Mouse (Mus musculus) fat pad, adult 2 months (tissue): ENCODE data around the gene Eno3.

ENCODE experiments used
- DNase-seq: peaks from one replicate; pipeline ENCODE4 v3.0.0-alpha.2; 2011; ENCODE audit warnings: low read depth, low spot score; ENCODE audit errors: extremely low read depth

The Eno3 gene

DNA sequence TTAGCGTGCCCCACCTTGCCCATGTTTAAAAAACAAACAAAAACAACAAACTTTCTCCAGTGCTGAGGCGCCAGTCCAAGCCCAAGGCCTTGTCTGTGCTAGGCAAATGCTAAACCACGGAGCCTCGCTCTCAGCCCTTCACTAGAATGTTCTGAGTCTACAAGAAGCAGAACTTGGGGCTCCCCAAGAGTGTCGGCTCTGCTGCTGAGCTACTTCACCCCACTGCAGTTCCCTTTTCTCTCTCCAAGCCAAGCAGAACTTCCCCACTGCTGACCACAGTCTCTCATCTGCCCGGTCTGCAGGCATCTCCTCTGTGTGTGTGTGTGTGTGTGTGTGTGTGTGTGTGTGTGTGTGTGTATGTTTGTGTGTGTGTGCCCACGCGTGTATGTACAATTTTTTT is 22.9 kb downstream of the Eno3 start:
- no peak for DNase-seq

DNA sequence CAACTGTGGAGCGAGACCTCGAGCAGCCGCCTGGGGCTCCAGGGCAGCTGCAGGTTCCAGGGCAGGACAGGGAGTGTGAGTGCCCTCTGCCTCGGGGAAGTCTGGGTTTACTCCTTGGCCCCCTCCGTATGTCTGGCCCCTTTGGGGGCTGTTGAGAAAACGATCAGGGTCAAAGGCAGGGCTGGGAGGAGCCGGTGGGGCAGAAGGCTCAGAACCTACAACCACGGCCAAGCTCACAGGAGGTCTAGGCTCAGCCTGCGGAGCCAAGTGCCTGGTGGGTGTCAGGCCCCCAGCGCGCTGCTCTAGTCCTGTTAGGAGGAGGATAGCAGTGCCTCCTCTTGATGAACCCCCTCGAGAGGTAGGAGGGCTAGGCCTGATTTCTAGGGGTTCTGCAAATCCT is 24.2 kb downstream of the Eno3 start:
- no peak for DNase-seq

DNA sequence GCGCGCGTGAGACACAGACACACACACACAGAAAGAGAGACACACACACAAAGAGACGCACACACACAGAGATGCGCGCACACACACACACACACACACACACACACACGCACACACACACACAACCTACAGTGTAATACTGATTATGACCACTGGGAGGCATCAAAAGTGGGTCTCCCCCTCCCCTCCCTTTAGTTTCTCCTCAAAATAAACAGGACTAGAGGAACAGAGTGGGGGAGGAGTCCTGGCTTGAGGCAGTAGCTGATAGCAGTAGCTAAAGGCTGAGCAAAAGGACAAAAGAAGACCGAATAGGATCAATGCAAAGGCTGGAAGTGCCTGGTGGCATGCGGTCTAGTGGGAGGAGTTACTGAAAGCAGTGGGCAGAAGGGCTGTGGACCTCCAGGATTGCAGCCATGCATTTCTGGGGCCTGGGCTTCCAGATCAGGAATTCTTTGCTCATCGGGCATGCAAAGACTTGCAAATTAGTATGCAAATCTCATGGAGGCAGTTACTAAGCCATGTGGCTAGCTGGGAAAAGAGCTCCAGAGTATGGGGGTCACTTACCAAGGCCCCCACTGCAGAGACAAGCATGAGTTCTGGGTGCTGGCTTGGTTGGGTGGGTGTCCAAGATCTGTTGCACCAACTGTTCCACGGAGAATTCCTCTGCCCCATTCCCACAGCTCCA is 25.0 kb downstream of the Eno3 start:
- DNase-seq: no peak

DNA sequence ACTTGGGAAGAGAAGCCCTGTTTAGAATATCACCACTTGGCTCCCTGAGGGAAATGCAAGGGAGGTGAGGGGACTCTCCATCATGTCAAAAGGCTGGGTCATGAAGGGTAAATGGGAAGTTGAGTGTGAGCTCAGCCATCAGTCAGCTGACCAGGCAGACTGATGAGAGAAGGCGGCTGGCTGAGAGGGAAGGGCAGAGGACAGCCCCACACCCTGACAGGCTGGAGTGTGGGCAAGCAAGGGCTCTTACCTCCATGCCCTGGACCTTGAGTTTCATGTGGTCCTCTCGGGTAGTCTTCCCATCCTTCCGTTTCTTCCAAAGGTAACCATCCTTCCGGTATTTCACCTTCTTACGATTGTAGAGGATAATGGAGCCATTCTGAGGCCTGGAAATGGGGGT is 26.6 kb downstream of the Eno3 start:
- DNase-seq: no peak

DNA sequence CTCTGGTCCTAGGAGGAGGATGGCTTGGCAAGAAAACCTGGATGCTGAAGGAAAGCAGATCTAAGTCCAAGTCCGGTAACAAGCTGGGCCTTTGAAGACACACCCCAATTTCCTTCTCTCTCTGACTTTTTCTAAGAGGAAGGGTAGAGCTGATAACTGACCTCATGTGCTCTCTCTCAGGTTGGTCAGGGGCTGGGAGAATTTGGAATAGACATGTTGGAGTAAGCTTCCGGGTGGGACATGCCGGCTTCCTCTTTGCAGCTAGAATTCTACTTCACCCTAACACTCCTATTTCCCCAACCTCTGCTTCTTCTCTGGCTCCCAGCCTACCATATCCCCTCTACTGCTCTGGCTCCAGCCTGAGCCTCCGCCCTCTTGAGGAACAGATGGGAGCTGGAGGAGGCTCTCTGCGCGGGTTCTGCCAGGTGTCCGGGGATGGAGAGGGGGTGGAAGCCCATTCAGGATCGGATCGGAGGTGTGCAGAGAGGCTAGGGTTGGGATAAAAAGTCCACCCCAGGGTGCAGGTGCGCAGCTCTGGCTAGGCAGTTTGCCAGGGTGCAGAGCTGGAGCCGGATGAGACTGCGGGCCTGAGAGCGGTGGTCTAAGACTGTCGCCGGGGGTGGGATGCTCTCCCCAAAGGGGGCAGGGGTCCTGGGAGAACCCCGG is 30.0 kb downstream of the Eno3 start:
- DNase-seq: no peak

DNA sequence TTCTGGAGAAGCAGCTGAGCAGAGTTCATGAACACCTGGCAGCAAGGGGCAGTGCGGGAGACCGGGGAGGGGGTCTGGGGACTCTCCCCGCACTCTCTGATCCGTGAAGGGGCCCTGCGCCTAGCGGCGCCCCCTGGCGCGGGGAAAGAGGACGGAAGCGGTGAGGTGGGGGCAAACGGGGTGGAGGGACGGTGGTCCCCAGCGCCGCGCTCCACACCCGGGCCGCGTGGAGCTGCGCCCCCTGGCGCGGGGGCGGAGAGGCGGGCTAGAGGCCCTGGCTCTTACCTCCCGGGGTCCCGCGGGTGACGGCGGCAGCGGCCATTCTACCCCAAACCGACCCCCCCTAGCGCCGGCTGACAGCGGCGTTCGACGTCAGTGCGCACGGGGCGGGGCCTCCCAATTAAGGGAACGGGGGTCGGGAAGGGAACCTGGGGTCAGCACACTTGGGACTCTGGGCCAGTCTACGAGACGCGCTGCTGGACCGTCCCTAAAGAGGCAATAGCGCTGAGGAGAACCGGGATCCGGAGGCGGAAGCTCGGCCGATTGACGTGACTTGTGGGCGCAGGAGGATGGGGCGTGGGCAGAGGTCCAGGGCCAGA is 30.7 kb downstream of the Eno3 start, which contains the start of gene Camta2:
Camta2 (minus strand) TSS at position 505 of the 599 bp plus-strand sequence.
- no peak for DNase-seq

DNA sequence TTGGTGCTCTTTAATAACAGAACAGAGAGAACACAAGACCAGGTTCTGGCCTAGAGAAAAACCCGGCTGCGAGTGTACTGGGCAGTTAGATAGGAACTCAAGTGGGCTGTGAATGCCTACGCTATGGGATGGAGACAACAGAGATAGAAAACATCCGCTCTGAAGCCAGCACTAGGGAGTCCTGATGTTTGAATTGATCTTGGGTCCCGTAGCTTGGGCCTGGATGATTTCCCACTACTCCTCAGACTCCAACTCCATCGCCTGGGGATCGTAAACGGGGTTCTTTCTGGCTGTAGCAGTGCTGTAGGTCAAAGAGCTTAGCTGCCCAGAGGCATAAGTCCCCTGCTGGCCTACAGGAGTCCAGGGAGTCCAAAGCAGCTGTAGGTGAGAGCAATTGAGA is 31.4 kb downstream of the Eno3 start:
- DNase-seq: no peak

DNA sequence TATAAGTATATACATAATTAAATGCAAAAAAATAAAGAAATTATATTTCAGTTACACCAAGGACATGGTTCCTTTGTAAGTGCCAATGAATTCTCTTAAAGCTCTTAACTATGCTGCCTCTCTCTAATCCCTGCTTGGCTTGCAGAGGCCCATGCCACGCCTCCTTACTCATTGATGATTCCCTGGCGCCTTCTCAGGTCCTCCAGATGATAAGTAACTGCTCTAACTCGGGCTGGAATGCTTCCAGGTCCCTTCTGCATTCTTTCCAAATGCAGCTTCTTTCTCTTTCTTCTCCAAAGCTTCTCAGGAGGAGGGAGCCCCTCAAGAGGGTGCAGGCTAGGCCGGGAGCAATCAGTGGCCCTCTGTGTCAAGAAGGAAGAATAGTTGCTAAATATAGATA is 32.6 kb downstream of the Eno3 start:
- no peak for DNase-seq

DNA sequence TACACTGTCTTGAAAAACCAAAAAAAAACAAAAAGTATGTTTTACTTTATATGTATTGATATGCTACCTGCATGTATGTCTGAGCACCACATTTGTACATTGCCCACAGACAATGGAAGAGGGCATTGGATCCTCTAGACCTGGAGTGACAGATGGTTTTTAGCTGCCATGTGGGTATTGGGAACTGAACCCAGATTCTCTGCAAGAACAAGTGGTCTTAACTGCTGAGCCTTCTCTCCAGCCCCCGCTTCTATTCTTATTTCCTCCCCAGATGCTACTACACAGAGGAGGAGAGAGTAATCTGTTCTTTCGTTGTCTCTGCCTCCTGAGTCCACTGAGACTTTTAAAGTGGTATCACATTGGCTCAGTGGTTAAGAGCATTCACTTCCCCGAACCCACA is 36.5 kb downstream of the Eno3 start:
- DNase-seq: no peak

DNA sequence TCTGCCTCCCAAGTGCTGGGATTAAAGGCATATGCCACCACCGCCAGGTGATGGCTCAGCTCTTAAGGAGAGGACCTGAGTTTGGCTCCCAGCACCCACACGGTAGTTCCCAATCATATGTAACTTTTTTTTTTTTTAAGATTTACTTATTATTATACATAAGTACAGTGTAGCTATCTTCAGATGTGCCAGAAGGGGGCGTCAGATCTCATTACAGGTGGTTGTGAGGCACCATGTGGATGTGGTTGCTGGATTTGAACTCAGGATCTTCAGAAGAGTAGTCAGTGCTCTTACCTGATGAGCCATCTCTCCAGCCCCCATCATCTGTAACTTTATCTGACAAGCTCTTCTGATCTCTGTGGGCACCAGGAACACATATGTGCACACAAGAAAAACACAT is 40.4 kb downstream of the Eno3 start:
- DNase-seq: no peak

DNA sequence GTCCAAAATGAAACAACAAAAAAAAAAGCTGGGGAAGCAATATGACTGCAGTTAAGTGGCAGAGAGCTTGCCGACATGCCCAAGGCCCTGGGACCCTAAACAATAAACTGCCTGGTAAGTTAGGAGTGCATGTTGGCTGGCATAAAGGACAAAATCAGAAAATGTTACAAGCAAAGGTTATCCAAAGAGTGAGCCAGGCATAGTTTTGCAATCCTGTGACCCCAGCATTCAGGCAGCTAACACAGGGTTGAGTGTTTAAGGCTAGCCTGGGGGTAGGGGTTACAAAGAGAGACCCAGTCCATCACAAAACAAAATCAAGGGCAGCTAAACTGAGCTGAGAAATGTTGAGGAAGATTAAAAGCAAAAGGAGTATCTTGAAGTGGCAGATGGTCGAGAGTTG is 42.0 kb downstream of the Eno3 start:
- DNase-seq: no peak

DNA sequence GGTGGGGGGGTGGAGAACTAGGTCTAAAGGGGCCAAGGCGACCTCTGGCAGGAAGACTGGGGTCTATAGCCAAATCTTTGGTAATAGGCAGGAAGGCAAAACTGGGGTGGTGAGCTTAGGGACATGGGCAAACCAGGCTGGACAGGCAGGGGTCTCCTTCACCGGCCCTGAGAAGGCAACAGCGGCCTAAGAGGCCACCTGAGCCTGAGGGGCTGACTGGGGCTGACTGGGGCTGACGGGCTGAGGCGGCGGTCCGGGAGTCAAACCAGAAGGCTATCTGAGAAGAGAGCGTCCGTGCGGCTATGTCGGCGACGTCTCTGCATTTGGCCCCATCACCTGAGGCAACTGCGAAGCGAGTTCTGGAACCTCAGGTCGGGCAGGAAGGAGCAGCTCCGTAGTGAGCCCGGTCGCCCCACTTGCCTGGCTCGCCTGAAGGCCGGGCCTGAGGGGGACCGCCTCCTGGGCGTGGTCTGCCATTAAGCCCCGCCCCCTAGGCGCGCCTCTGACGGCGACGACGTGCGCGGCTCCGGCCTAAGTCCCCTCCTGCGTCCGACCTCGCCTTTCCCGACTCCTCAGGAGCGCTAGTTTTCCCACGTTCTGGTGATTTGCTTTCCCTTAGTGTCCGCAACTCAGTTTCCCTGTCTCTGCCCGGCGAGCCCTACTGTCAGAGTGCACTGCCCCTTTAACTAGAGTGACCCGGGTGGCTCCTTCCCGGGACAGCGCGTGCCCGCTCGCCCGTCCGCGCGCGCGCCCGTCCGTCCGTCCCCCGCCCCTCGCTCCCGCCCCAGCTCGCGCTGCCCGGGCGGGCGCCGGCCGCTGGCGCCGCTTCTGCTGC is 42.9 kb downstream of the Eno3 start, which contains the start of the genes Inca1 and Kif1c:
Inca1 (minus strand) TSS at position 434 of the 835 bp plus-strand sequence.
Kif1c (plus strand) TSS at position 827 of the 835 bp plus-strand sequence.
- DNase-seq: no peak

DNA sequence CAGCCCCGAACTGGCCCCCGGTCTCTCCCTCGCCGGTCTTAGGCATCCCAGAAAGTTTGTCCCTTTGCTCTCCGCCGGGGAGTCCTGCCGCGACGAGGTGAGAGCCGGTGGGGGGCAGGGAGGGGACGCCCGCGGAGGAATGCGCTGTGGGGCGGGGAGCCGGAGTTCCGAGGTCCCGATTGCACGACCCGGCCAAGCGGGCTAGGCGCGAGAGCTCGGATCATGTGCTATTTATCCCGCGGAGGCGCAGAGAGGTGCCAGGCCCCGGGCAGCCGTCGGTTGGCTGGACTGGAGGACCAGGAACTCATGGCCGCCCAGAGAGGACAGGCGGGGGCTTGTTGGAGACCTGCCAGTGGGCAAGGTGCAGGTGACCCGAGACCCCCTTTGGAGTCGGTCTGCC is 43.6 kb downstream of the Eno3 start:
- no peak for DNase-seq

DNA sequence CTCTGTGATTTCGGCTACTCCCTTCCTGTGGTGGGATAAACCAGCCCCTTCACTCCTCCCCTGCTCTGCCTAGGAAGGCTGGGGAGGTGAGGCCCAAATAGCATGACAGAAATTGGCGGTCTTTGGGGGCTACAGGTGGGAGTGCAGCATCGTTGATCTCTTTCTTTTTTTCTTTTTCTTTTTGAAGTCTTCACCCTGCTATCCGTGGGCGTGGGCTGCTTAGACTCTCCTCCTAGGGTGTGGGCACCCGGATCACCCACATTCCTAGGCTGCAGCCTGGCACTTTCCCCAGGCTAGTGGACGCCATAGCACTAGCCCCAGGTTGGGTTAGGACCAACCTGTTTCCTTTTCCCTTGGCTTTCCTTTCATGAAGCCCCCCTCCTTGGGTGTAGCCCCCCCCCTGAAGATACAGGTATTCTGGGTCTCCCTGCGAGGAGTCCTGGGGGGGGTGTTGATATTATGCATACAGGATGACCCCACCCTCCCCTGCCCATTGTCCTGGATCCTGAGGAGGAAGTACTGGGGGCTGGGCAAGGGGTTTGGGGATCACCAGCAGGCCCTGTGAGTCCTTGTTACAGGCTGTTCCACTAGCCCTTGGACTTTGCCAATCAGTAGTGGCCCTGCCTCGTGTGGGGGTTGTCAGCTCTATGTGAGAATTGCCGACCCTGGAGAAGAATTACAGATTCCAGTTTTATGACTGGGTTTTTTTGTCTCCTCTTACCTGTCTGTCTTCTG is 44.4 kb downstream of the Eno3 start:
- no peak for DNase-seq

DNA sequence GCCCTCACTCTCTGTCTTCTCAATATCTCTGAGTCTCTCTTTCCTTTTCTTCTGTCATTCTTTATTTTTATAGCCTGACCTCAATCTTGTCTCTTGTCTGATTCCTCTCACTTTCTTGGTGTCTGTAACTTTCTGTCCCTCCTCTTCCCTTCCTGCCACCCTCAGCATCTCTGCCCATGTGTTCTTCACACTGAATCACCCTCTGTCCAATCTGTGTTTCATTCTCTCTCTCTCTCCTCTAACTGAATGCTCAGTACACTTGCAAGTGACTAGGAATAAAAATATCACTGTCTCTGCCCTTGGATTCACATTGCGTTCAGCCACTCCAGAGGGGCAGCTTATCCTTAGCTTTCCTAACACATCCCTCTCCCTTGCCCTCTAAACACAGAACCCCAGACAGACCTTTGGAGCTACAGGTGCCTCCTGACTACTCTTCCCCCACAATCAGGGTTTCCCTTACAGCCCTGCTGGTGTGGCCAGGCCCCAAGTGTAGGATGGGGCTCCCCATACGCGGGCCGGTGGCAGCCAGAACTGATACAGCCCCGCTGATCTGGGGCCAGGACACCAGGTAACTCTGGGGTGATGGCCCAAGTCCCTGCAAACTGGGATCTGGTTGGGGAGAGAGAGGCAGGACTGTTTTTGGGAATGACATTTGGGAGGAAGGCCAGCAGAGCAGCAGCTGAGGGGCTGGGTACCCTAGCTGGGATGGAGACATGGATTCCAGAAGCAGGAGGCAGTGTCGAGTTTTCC is 45.2 kb downstream of the Eno3 start:
- no peak for DNase-seq

DNA sequence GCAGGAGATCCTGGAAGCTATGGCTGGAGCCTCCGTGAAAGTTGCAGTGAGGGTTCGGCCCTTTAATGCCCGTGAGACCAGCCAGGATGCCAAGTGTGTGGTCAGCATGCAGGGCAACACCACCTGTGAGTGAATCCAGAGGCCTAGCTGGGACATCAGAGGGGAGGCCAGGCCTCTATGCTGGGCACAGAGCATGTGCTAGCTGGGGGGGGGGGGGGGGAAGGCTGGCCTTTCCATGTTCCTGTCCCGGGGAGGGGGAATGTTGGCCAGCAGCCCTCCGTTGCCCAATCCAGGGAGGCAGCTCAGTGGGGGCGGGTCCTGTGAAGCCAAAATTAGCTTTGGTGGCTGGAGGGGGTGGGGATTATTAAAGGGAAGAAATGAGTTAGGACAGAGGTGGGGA is 45.8 kb downstream of the Eno3 start:
- DNase-seq: no peak

DNA sequence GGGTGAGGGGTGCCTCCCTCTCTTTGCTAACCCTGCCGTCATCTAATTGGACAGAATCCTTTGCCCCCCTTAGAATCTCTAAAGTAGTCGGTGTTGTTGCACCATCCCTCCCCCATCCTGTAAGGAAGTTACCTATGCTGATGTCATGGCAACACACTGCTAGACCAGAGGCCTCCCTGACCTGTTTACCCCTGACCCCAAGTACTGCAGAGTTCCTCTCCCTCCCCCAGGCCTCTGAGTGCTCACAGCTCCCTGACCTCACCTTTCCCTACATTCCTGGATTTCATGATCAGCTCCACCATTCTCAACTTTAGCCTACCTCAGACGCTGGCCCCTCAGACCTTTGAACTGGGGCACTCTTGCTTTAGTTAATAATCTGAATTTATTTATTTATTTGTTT is 49.1 kb downstream of the Eno3 start:
- DNase-seq: no peak

DNA sequence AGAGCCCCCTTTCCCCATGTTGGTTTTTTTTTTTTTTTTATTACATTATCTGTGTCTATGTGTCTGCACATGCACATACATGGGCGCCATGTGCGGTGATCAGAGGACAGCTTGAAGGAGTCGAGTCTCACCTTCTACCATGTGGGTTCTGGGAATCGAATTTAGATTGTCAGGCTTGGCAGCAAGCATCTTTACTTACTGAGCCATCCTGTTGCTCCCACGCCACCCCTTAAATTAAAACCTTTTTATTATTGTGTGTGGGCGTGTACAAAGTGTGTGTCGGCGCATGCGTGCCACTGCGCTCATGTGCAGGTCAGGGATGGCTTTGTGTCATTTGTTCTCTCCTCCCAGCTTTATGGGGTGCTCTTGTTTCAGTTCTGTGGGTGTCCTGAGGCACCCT is 54.0 kb downstream of the Eno3 start:
- DNase-seq: no peak
